Mouse (Mus musculus): ENCODE results near the gene Sv2a. TPM values are rescaled to one million over a fixed set of nuclear protein-coding genes. Genes with fewer than 3 reads are reported as not detected.

Sv2a gene
- total and polyA plus RNA-seq, 3 experiments = 3.6 to 14.1 (median 5.7) TPM

Small RNAs within 50 kb of the gene (microRNA-seq; reads per million reads assigned to microRNA genes)
- gene Gm44492 = 0 reads per million in 2 experiments
- 0 reads per million in 2 experiments for gene Gm47311

Other genes with a start within 250 kb of the Sv2a start
- gene Plekho1, start 185.2 kb upstream of the Sv2a start, total RNA-seq (2021) = 10 to 100 TPM; 12.9 to 24.7 TPM
- 13.8 and 14.0 TPM in 2 replicates for gene Plekho1, start 185.2 kb upstream of the Sv2a start, polyA plus RNA-seq (2012; rRNA removed)
- 10 to 100 TPM; 38.3 to 39.4 TPM for gene Vps45, start 122.7 kb upstream of the Sv2a start, total RNA-seq (2021)
- 2.6 and 3.0 TPM in 2 replicates for gene Vps45, start 122.7 kb upstream of the Sv2a start, polyA plus RNA-seq (2012; rRNA removed)
- gene Otud7b, start 76.6 kb upstream of the Sv2a start, total RNA-seq (2021) = 10 to 100 TPM; 25.0 to 38.2 TPM
- 16.3 and 19.7 TPM in 2 replicates for gene Otud7b, start 76.6 kb upstream of the Sv2a start, polyA plus RNA-seq (2012; rRNA removed)
- 10 to 100 TPM; 27.4 to 34.6 TPM for gene Mtmr11, start 19.1 kb upstream of the Sv2a start, total RNA-seq (2021)
- 15.0 and 20.5 TPM in 2 replicates for gene Mtmr11, start 19.1 kb upstream of the Sv2a start, polyA plus RNA-seq (2012; rRNA removed)
- gene Sf3b4, start 8.8 kb upstream of the Sv2a start, total RNA-seq (2021) = 10 to 100 TPM; 49.4 to 55.2 TPM
- 169 and 183 TPM in 2 replicates for gene Sf3b4, start 8.8 kb upstream of the Sv2a start, polyA plus RNA-seq (2012; rRNA removed)
- 10 to 100 TPM; 29.6 to 38.9 TPM for gene Bola1, start 38.6 kb downstream of the Sv2a start, total RNA-seq (2021)
- gene Bola1, start 38.6 kb downstream of the Sv2a start, polyA plus RNA-seq (2012; rRNA removed) = 95.5 and 96.5 TPM in 2 replicates
- 1 to 10 TPM; 3.1 to 8.3 TPM for gene Hist2h2ab, start 38.7 kb downstream of the Sv2a start, total RNA-seq (2021)
- gene Hist2h2ab, start 38.7 kb downstream of the Sv2a start, polyA plus RNA-seq (2012; rRNA removed) = 0.93 and 4.7 TPM in 2 replicates
- 10 to 100 TPM; 41.3 to 58.9 TPM for gene Hist2h2ac, start 39.7 kb downstream of the Sv2a start, total RNA-seq (2021)
- gene Hist2h2ac, start 39.7 kb downstream of the Sv2a start, polyA plus RNA-seq (2012; rRNA removed) = 5.1 TPM in 2 replicates
- gene Hist2h2be, start 40.0 kb downstream of the Sv2a start, total RNA-seq (2021) = 10 to 100 TPM; 15.6 to 23.5 TPM
- gene Hist2h2be, start 40.0 kb downstream of the Sv2a start, polyA plus RNA-seq (2012; rRNA removed) = 6.1 and 6.4 TPM in 2 replicates
- gene Hist2h3c2, start 58.0 kb downstream of the Sv2a start, total RNA-seq (2021) = 10 to 100 TPM; 21.8 to 28.5 TPM
- 59.6 and 80.3 TPM in 2 replicates for gene Hist2h3c2, start 58.0 kb downstream of the Sv2a start, polyA plus RNA-seq (2012; rRNA removed)
- gene Hist2h2aa2, start 59.1 kb downstream of the Sv2a start, total RNA-seq (2021) = 100 to 1,000 TPM; 493 to 563 TPM
- gene Hist2h2aa2, start 59.1 kb downstream of the Sv2a start, polyA plus RNA-seq (2012; rRNA removed) = 686 and 751 TPM in 2 replicates
- gene Hist2h2aa1, start 64.3 kb downstream of the Sv2a start, total RNA-seq (2021) = 10 to 100 TPM in 1 of 2 experiments, not detected in 1; 21.4 TPM
- gene Hist2h2aa1, start 64.3 kb downstream of the Sv2a start, polyA plus RNA-seq (2012; rRNA removed) = 503 and 643 TPM in 2 replicates
- 1 to 10 TPM in 1 of 2 experiments, not detected in 1; 2.0 TPM for gene Hist2h3c1, start 65.5 kb downstream of the Sv2a start, total RNA-seq (2021)
- gene Hist2h3c1, start 65.5 kb downstream of the Sv2a start, polyA plus RNA-seq (2012; rRNA removed) = not detected in 2 replicates
- 10 to 100 TPM; 15.2 to 26.7 TPM for gene Hist2h4, start 82.2 kb downstream of the Sv2a start, total RNA-seq (2021)
- 2.7 and 2.8 TPM in 2 replicates for gene Hist2h4, start 82.2 kb downstream of the Sv2a start, polyA plus RNA-seq (2012; rRNA removed)
- gene Hist2h3b, start 87.5 kb downstream of the Sv2a start, total RNA-seq (2021) = 10 to 100 TPM; 50.8 to 65.4 TPM
- gene Hist2h3b, start 87.5 kb downstream of the Sv2a start, polyA plus RNA-seq (2012; rRNA removed) = 30.9 and 38.0 TPM in 2 replicates
- gene Hist2h2bb, start 88.6 kb downstream of the Sv2a start, total RNA-seq (2021) = 10 to 100 TPM; 61.7 to 85.5 TPM
- gene Hist2h2bb, start 88.6 kb downstream of the Sv2a start, polyA plus RNA-seq (2012; rRNA removed) = 0.93 TPM in 1 of 2 replicates, not detected in the other
- 1 to 10 TPM; 1.9 to 2.1 TPM for gene Fcgr1, start 112.8 kb downstream of the Sv2a start, total RNA-seq (2021)
- 2.2 and 2.3 TPM in 2 replicates for gene Fcgr1, start 112.8 kb downstream of the Sv2a start, polyA plus RNA-seq (2012; rRNA removed)